Mouse (Mus musculus) gastrocnemius, postnatal 10 days (tissue): ENCODE results near the gene Dpf3. TPM values are rescaled to one million over a fixed set of nuclear protein-coding genes. Genes with fewer than 3 reads are reported as not detected.

Experiments used
- DNase-seq: peaks from one replicate; pipeline ENCODE4 v3.0.0; 2021; ENCODE audit warnings: mixed read lengths
- total RNA-seq, 2 experiments: library from RNA; stranded (reverse); gene quantifications; 2 replicates each; pipeline ENCODE4 v1.2.3; 2021

Gene Dpf3
- total RNA-seq, 2 experiments from 2014 or later: 20.4 to 26.2 TPM

- DNase-seq: no peak
Observed at GRCm38 (mm10) chr12:83286496-83287492, 200.7 kb downstream of the Dpf3 start.

GRCm38 (mm10) chr12:83283591-83284320 lies 203.8 kb downstream of the Dpf3 start:
- no peak for DNase-seq

- peak; percentile 68 for DNase-seq
Observed at GRCm38 (mm10) chr12:83277537-83278441, 209.7 kb downstream of the Dpf3 start.

GRCm38 (mm10) chr12:83271215-83271614 lies 216.3 kb downstream of the Dpf3 start:
- no peak for DNase-seq

GRCm38 (mm10) chr12:83268504-83268922 lies 219.0 kb downstream of the Dpf3 start:
- peak; percentile 73 for DNase-seq

- DNase-seq: no peak
Observed at GRCm38 (mm10) chr12:83260540-83260939, 227.0 kb downstream of the Dpf3 start.

- no peak for DNase-seq
Observed at GRCm38 (mm10) chr12:83254399-83254798, 233.1 kb downstream of the Dpf3 start.

- no peak for DNase-seq
Observed at GRCm38 (mm10) chr12:83249066-83249465, 238.4 kb downstream of the Dpf3 start.

- no peak for DNase-seq
Observed at GRCm38 (mm10) chr12:83248636-83249035, 238.9 kb downstream of the Dpf3 start.

- DNase-seq: no peak
Observed at GRCm38 (mm10) chr12:83247669-83248068, 239.8 kb downstream of the Dpf3 start.

- DNase-seq: no peak
Observed at GRCm38 (mm10) chr12:83241022-83241421, 246.5 kb downstream of the Dpf3 start.

- DNase-seq: no peak
Observed at GRCm38 (mm10) chr12:83240571-83240970, 246.9 kb downstream of the Dpf3 start.

- DNase-seq: no peak
Observed at GRCm38 (mm10) chr12:83235781-83236180, 251.7 kb downstream of the Dpf3 start.

- no peak for DNase-seq
Observed at GRCm38 (mm10) chr12:83234981-83235380, 252.5 kb downstream of the Dpf3 start.

- no peak for DNase-seq
Observed at GRCm38 (mm10) chr12:83233651-83234050, 253.9 kb downstream of the Dpf3 start.

GRCm38 (mm10) chr12:83232916-83233315 lies 254.6 kb downstream of the Dpf3 start:
- no peak for DNase-seq

GRCm38 (mm10) chr12:83231258-83231657 lies 256.3 kb downstream of the Dpf3 start:
- DNase-seq: no peak

- no peak for DNase-seq
Observed at GRCm38 (mm10) chr12:83229683-83230082, 257.8 kb downstream of the Dpf3 start.

- no peak for DNase-seq
Observed at GRCm38 (mm10) chr12:83227014-83227413, 260.5 kb downstream of the Dpf3 start.

- no peak for DNase-seq
Observed at GRCm38 (mm10) chr12:83220964-83221363, 266.6 kb downstream of the Dpf3 start.

GRCm38 (mm10) chr12:83213879-83214341 lies 273.6 kb downstream of the Dpf3 start:
- no peak for DNase-seq

GRCm38 (mm10) chr12:83211976-83212375 lies 275.5 kb downstream of the Dpf3 start:
- DNase-seq: no peak
